Mouse (Mus musculus) embryonic facial prominence, embryonic 10.5 days (tissue): ENCODE data around the gene Adra1d. TPM values are rescaled to one million over a fixed set of nuclear protein-coding genes. Genes with fewer than 3 reads are reported as not detected.

ENCODE experiments used
- DNase-seq: peaks from one replicate; pipeline ENCODE4 v3.0.0-alpha.2; 2017; ENCODE audit warnings: low spot score
- H3K27ac ChIP-seq: fragments of 300-500 bp; sonication (generic); replicated peaks from 2 replicates; pipeline ENCODE4 v1.5.1; 2016; ENCODE audit warnings: mild to moderate bottlenecking
- H3K27me3 ChIP-seq: fragments of 300-500 bp; sonication (generic); replicated peaks from 2 replicates; pipeline ENCODE4 v1.6.1; 2016; ENCODE audit warnings: low read depth, mild to moderate bottlenecking; ENCODE audit not compliant: poor library complexity, severe bottlenecking
- H3K36me3 ChIP-seq: fragments of 300-500 bp; sonication (generic); replicated peaks from 2 replicates; pipeline ENCODE4 v1.6.1; 2016; ENCODE audit warnings: mild to moderate bottlenecking, moderate library complexity
- H3K4me1 ChIP-seq: fragments of 300-500 bp; sonication (generic); 2 replicates; pipeline ENCODE4 v1.6.1; 2016
- H3K4me3 ChIP-seq: fragments of 300-500 bp; sonication (generic); 2 replicates; pipeline ENCODE4 v1.5.1; 2016; ENCODE audit warnings: mild to moderate bottlenecking, moderate library complexity
- H3K9me3 ChIP-seq: fragments of 300-500 bp; sonication (generic); 2 replicates; pipeline ENCODE4 v1.6.1; 2016; ENCODE audit warnings: mild to moderate bottlenecking
- WGBS: fragments of 180-500 bp; shearing (Covaris S2); methylation state at CpG from one replicate; pipeline ENCODE4 v1.1.7; 2016; 5-methylcytosine and 5-hydroxymethylcytosine counted together
- polyA plus RNA-seq: library from polyadenylated mRNA; unstranded; fragments of >200 nt; fragmentation: Nextera tagmentation; extraction: Ambion mirVana; gene quantifications from 2 replicates; pipeline ENCODE4 v1.2.1, GENCODE M21; 2016

Gene Adra1d
- polyA plus RNA-seq, 1 experiment from 2014 or later = not detected

DNA sequence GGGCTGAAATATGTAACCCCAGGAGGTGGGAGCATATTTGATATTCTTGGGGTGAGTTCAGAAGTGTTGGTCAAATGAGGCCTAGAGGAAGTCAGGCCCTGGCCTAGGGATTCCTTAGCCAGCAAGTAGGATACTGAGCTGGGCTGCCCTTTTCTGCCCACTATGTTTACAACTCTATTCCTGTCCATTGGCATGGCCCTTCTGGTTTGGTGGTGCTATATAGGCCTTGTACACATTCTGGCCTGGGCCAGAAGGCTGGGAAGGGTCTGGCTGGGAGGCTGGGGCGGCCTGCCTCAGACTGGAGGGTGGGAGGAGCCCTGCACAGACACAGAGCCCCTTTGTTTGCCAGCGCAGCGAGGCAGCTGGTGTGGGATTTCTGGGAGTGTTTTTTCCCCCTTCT, 55.7 kb downstream of the Adra1d start:
- no peaks in the 10 kb centered on the region for H3K9me3 ChIP-seq
- 6% methylated on average over 3 of the region's 3 CpGs for WGBS
- no peaks in the 10 kb centered on the region for H3K27me3 ChIP-seq
- peak overlapping the region; percentile 88 for H3K27ac ChIP-seq
- peak; percentile 78 for DNase-seq
- H3K4me3 ChIP-seq = peak overlapping the region; percentile 18; the same call in 1 of the 2 replicates
- H3K4me1 ChIP-seq = peaks cover 72% of the 10 kb centered on the region
- H3K36me3 ChIP-seq = no peaks in the 10 kb centered on the region

DNA sequence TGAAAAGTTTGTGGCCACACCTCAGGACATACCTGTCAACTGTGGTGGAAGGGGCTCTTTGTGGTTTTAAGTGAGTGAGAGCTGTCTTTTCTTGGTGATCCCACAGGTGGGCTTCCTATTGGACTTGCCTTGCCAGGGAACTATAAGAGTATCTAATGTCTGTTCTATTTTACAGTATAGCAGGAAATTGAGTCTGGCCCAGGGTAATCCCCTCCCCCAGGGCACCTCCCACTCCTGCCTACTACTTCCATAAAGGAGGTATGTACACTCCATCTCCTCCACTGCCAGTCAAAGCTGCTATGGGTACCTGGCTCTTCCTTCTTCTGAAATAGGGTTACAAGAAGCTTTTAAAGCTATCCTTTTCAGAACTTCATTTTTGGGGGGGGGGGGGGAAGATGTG, 56.7 kb downstream of the Adra1d start:
- H3K27ac ChIP-seq = peak overlapping the region; percentile 88
- H3K36me3 ChIP-seq = no peaks in the 10 kb centered on the region
- no peaks in the 10 kb centered on the region for H3K9me3 ChIP-seq
- no peaks in the 10 kb centered on the region for H3K27me3 ChIP-seq
- peaks cover 71% of the 10 kb centered on the region for H3K4me1 ChIP-seq
- H3K4me3 ChIP-seq = no peak overlapping the region
- DNase-seq = no peak

DNA sequence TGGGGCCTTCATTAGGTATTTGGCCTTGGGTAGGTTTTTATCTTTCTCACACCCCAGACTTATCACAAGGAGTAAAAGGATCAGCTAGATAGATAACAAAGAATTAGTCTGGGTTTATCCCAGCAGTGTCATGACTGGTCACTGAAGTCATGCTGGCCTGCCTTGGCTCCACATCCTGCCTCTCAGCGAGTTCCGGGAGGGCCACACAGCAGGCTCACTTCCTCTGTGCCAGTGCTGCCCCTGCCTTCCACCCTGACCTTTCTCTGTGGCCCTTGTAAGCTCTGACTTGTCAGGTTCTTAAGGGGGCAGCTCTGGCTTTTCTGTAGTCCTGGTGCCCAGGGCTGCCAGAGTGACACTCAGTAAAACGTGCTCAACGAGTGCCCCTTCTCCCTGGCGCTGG, 59.5 kb downstream of the Adra1d start:
- Histone ChIP-seq H3K4me3 (no peak overlapping the region), H3K36me3 (no peaks in the 10 kb centered on the region), H3K9me3 (no peaks in the 10 kb centered on the region), H3K27me3 (no peaks in the 10 kb centered on the region), H3K4me1 (peaks cover 49% of the 10 kb centered on the region), H3K27ac (peak overlapping the region; percentile 44)
- 61% methylated on average over 5 of the region's 5 CpGs for WGBS
- DNase-seq = no peak

DNA sequence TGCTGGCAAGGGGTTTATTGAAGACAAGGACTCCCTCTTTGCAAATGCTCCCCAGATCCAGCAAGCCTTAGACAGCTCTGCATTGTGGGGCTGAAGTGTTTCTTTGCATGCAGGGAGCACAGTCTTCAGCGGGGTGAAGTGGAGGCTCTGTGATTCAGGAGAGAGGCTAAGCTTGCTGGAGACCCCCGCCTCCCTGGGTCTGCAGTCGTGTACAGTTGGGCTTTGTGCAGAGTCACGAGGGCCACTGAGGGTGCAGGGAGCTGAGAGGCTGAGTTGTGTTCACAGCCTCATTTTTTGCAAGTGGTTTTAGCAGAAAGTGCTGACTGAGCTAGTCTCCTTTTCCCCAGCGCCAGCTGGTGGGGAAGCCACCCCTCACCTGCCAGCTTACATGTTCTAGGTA, 60.2 kb downstream of the Adra1d start:
- Histone ChIP-seq H3K36me3 (no peaks in the 10 kb centered on the region), H3K4me3 (no peak overlapping the region), H3K27me3 (no peaks in the 10 kb centered on the region), H3K9me3 (no peaks in the 10 kb centered on the region), H3K4me1 (peaks cover 47% of the 10 kb centered on the region), H3K27ac (peak overlapping the region; percentile 44)
- no peak for DNase-seq
- 51% methylated on average over 5 of the region's 5 CpGs for WGBS

DNA sequence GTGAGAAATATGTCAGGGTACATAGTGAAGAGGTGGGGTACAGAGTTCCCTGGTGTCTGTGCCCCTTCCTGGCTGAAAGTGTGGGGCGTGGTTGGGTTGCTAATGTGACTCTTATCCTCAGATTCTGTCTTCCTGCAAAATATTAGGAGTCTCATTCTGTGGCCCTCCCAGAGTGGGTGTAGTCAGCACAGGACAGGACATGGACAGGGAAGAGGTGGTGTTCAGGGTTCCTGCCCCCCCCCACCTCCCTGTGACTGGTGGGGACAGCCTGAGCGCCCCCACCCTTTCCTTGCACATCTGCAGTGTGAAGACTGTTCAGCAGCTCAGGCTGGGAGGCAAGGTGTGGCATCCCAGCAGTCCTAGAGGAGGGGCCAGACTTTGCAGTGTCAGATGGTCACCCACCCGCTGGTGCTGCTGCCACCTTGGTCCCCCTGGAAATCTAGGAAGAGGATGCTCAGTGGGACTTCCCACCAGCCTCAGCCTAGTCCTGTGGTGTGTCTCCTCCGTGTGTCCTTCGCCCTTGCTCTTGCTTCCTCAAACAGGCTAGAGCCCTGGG, 62.7 kb downstream of the Adra1d start:
- DNase-seq = no peak
- Histone ChIP-seq H3K36me3 (no peaks in the 10 kb centered on the region), H3K9me3 (no peaks in the 10 kb centered on the region), H3K4me1 (peaks cover 33% of the 10 kb centered on the region), H3K27ac (no peak overlapping the region), H3K4me3 (no peak overlapping the region), H3K27me3 (no peaks in the 10 kb centered on the region)
- 65% methylated on average over 5 of the region's 5 CpGs for WGBS

DNA sequence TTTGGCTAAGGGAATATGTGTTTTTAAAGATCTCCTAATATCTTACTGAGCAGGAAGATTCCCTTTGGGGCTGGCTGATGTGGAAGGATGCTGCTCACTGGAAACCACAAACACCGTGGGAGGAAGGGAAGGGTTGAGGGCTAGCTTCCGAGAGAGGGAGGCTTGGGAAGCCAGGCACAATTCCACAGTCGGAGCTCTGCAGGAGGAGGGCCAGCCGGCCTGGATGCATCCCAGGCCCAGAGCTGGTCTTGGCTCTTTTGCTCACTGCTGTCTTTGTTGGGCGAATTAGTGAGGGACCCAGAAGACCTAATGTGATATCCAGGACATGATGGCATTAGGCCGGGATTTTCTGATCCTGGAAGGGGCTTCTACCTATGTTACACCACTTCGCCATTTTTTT, 63.9 kb downstream of the Adra1d start:
- Histone ChIP-seq H3K9me3 (no peaks in the 10 kb centered on the region), H3K27me3 (peaks cover 6% of the 10 kb centered on the region), H3K4me3 (no peak overlapping the region), H3K36me3 (no peaks in the 10 kb centered on the region), H3K27ac (no peak overlapping the region), H3K4me1 (peaks cover 37% of the 10 kb centered on the region)
- DNase-seq = no peak
- WGBS = 69% methylated on average over 7 of the region's 7 CpGs

DNA sequence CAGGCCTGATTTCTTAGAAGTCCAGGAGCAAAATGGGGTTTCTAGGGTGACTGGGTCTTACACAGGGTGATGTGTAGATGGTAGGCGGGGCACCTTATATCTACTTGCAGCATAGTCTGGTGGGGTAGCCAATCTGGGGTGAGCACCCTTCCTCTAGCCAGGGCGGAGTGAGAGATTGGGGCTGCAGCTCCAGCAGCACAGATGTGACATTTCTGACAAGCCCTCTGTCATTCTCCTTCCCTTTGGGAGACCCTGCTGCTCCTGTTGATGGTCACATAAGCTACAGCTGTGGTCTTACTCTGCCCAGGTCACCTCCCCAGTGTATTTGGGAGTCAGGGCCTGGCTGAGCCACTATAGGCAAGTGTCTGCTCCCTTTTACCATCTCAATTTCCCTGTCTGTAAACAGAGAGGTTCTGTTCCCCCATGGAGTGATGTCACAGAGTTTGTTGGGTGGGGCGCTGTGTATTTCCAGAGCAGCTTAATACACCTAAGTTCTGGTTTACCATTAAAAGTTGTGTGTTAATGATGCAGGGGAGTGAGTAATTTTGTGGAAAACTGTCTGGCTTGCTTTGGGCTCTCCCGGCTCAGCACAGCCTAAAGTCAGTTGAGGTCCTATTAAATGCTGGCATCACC, 64.7 kb downstream of the Adra1d start:
- Histone ChIP-seq H3K4me3 (no peak overlapping the region), H3K27ac (no peak overlapping the region), H3K27me3 (peaks cover 13% of the 10 kb centered on the region), H3K36me3 (no peaks in the 10 kb centered on the region), H3K9me3 (no peaks in the 10 kb centered on the region), H3K4me1 (peaks cover 37% of the 10 kb centered on the region)
- DNase-seq = no peak
- WGBS = 90% methylated on average over 4 of the region's 4 CpGs

DNA sequence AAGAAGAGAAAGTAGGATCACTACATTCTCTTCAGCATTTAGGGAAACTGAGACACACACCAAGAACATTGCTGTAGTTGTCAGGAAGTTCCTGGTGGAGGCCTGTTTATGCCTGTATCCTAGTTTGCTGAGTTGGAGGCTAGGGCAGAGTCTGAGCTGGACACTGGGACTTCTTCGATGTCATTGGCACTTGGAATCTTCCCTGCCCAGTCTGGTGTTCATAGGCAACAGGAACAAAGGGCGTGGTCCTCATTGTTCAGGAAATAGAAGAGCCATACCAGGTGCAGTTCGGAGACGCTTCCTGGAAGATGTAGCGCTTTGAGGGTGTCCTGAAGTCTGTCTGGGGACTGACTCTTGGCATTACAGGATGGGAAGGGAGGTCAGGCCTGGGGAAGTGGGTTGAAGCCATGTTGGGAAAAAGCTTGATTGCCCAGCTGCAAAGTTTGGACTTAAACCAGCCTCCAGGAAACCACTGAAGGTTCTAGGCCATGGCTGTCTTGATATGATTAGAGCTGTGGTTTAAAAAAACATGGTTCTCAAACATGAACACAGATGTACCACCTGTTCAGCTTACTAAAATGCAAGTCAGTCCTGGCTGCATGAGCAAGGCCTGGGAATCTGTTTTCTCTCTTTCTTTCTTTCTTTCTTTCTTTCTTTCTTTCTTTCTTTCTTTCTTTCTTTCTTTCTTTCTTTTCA, 65.8 kb downstream of the Adra1d start:
- DNase-seq = no peak

More for the DNA sequence above, 65.8 kb downstream of the Adra1d start:
- no peak overlapping the region for H3K4me3 ChIP-seq
- WGBS = 87% methylated on average over 5 of the region's 5 CpGs
- H3K27ac ChIP-seq = no peak overlapping the region
- H3K4me1 ChIP-seq = peaks cover 39% of the 10 kb centered on the region
- no peaks in the 10 kb centered on the region for H3K36me3 ChIP-seq
- H3K27me3 ChIP-seq = peaks cover 13% of the 10 kb centered on the region
- no peaks in the 10 kb centered on the region for H3K9me3 ChIP-seq

Other genes starting within 250 kb of the Adra1d start
- gene Rnf24, start 209.4 kb downstream of the Adra1d start, polyA plus RNA-seq = 8.1 and 9.7 TPM in 2 replicates
- 36.0 and 42.0 TPM in 2 replicates for gene Smox, start 70.8 kb downstream of the Adra1d start, polyA plus RNA-seq